Mouse (Mus musculus) CD4-positive helper T cell, adult 2 months (primary cell): Measurements from ENCODE around the gene Oaz2.

ENCODE experiments used
- DNase-seq: peaks from one replicate; pipeline ENCODE4 v3.0.0-alpha.2; 2012; ENCODE audit warnings: low read depth, missing footprints, low spot score

The Oaz2 gene

DNA sequence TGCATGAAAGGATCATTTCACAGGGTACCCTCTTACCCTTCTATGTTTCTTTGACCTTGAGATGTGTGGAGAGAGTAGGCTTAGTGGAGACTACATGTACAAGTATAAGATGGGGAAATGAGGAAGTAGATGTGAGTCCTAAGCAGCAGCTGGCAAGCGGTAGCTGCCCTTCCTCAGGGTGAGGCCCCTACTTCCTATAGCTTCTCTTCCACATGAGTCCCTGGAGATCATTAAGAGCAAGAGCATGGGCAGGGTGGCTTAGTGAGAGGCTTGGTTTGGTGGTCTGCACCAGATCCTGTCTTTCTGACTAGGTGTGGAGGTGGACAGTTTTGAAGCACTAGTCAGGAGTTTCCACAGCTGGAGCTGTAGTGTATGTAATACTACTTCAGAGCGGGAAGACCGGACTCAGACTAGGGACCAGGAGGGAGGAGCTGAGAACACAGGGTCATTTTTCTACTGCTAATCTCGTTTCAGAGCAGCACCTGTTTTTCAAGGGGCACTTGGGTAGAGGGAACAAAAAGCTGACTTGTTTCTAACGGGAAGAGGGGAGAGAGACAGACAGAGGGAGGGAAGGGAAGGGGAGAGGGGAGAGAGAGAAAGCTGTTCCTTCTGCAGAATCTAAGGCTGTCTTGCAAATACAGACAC lies 25.3 kb downstream of the Oaz2 start:
- no peak for DNase-seq

DNA sequence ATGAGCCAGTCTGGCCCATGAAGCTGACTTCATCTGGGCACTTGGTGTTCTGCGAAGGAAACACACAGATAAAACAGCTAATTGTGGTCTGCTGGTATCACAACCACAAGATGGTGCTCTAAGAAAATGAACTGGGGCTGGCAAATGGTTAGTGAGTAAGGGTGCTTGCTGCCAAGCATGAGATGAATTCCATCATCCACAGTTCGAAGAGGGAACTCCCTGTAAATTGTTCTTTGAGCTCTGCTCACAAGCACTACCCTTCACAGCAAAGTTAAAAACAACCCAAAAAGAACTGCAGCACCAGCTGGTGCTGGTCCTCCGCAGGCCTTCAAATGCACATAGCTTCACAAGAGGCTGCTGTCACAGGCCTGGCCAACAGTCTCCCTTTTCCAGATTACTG lies 27.8 kb downstream of the Oaz2 start:
- DNase-seq, result no peak

DNA sequence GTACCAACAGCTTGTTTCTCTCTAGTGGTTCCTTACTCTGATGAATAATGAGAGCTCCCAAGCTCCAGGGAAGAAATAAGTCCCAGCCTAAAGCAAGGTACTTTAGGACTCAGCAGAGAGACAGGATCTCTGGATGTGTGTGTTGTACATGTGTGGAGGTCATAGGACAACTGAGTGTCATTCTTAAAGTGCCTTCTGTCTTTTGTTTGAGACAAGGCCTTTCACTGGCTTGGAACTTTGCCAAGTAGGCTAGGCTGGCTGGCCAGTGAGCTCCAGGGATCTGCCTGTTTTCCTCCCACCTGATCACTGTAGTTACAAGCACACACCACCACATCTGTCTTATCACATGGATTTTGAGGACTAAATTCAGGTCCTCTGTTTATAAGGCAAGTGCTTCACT lies 28.5 kb downstream of the Oaz2 start:
- no peak for DNase-seq

DNA sequence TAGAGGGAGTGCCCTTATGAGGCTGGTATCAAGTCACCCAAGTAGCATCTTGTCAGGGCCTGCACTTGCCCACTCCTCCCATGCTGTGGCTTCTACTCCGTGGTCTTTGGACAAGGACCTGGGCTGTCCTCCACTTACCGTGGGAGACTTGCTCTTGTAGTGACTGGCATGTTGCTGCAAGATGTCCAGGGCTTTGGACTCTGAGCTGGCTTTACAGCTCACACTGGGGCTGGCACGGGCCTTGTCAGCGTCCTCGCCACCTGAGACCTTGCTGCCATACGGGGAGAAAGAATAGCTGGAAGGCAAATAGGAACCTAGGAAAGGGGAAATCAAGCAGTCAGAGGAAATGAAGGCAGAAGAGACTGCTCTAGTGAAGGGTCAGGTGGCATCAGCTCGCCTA lies 29.6 kb downstream of the Oaz2 start:
- DNase-seq, result no peak

DNA sequence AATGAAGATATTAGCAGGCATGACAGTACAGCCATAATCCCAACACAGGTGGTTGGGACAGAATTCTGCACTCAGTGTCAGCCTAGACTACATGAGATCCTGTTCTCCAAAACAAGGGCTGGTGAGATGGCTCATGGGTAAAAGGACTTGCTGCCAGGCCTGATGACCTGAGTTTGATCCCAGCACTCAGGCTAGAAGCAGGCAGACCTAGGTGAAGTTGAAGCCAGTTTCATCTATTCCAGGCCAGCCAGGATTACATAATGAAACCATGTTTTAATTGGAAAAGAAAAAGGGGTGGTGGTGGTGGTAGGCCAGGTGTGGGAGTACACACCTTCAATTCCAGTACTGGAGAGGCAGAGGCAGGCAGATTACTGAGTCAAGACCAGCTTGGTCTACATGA lies 30.2 kb downstream of the Oaz2 start:
- DNase-seq, result no peak

DNA sequence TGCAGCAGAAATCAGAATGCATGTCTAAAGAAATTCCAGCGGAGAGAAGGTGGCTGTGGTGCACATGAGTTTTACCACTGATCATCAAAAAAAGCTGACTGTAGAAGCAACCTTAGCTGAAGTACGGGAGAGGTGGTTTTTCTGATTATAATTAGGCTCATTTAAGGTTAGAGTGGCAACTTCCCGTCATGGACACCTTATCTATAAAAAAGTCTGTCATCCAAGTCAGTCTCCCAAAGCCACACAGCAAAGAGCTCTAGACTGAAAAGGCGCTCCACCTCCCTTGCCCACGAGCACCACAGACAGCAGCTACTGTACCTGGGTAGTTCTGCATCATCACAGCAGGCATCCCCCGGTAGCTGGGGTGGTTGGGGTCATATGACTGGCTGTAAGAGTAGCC lies 32.7 kb downstream of the Oaz2 start:
- DNase-seq, result no peak

DNA sequence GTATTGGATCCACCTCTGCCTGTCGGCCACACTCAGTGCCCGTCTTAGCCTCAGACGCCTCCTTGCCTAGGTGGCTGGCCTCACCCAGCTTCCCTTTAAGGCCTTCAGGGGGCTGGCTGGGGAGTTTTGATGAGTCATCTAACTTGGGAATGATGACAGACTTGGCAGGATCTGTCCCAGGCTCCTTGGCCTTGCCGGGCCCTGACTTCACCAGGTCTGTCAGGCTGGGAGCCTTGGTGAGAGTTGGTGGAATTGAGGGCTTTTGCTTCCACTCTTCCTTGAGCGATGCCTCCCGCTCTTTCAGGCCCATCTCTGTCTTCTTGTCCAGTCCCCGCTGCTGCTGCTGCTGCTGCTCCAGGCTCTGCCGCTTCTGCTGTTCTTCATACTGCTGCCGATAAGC lies 34.5 kb downstream of the Oaz2 start:
- no peak for DNase-seq

DNA sequence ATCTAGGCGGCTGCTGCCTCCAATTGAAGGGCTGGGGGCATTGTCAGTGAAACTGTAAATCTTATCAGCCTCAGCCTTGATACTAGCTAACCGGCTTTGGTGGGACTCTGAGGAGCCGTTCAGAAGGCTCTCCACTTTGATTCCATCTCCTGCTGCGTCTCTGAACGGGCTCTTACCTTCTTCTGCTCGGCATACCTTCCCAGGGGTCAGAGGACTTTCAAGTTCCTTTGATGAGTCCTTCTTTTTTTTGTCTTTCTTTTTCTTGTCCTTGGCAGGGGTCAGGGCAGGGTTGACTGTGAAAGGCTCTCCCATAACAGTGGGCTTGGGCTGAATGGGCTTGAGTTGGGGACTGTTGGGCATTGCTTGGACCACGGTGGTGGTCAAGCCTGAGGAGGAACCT lies 35.4 kb downstream of the Oaz2 start:
- no peak for DNase-seq

DNA sequence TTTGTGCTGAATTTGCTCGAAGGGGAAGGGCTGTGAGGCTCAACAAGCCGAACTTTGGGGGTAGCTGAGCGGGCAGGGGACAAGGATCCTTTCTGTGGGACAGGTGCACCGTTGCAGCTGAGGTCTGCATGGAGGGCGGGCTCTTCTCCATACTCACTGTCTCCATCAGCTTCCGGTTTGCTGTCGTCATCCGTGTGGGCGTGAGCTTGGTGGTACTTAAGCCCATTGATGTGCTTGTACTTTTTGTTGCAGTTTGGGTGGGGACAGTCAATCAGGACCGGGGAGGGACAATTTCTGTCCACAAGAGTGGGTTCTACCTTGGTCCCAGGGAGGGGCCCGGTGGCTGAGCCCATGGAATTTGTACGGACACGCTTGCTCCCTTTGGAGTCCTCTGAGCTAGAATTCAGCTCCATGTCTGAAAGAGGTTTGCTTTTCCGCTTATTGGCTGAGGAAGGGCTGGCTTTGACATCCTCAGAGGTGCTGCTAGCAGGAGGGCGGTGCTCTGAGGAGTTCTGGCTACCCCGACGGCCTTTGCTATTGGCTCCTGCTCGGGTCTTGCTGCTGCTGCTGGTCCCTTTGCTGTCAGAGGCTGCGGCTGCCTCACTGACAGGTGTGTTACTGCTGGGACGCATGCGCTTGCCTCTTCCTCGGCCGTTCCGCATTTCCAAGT lies 36.3 kb downstream of the Oaz2 start:
- no peak for DNase-seq

DNA sequence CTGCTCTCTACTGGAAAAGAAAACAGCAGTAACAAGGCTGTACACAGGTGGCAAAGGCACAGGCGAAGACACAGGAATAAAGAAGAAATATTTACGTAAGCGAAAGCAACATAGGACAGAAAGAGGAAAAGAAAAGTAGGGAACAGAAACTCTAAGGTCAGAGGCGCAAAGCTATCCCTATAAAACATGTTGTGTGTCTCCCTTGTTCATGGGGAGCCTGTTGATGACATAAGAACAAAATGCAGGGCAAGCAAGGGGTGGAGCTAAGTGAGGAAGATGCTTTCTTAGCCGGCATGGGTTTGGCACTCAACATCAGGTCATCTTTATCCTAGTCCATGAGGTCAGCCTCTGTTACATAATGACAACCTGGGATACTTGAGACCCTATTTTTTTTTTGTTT lies 50.4 kb downstream of the Oaz2 start:
- DNase-seq, result no peak

DNA sequence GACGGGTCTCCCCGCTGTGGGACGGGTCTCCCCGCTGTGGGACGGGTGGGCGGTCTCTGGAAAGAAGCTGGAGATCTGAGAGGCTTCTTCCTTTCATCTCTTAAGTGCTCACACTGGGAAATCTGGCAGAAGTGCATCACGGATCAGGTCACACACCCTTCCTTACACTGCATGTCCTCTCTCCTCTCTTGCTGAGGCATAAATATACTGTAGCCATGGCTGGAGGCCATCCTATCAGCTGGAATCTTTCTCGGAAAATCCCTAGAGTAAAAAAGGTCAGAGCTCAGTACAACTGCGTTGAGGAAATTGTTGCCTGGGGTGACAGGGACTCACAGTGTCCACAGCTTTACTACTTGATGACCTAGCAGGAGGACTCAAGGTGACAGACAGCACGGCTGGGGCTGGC lies 53.4 kb downstream of the Oaz2 start:
- DNase-seq, result no peak

DNA sequence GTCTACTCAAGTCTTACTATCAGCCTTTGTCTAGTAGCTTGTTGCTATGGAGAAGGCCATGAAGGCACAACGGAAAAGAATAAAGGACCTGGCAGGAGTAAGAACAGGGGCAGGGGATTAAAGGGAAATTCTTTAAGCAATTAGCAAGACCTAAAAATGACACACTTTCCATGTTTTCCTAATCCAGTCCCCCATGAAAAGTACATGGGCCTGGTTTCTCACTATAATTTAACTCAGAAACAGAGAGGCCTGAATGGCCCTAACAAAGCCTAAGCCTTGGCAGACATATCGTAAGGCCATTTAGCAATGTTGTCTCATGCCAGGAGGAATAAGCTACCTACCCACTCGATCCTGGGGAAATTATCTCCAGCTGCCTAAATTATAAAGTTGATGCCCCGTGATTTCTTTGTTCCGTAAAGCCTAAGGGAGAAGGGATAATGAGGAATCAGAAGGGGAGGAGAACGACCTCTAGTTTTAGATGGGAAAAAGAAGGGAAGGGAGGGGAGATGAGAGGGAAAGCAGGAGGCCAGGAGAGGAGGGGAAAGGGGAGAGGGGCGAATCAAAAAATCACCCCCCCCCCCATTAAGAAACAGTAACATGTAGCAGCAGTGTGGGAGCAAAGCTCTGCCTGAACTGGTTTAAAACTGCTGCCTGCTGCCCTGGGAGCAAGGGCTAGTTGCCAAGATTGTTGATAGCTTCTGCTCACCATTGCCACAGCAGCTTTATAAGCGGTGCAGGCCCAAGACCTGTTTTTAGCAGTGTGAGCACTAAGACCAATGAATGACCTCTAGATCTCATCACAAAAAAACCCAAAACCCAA lies 56.9 kb downstream of the Oaz2 start:
- no peak for DNase-seq

DNA sequence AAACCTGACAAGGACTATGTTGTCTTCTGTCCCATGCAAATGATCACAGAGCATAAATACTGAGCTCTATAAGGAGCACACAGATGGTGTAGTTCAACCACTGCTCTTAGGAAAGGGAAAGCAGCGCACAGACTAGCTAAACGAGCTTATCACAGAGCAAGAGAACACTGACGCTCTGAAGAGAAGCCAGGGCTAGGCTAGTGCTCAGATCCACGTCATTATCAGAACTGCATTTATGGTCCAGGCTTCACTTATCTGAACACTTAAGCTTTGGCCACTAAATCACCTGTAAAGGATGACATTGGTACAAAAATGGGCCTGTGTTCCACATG lies 57.5 kb downstream of the Oaz2 start:
- no peak for DNase-seq

DNA sequence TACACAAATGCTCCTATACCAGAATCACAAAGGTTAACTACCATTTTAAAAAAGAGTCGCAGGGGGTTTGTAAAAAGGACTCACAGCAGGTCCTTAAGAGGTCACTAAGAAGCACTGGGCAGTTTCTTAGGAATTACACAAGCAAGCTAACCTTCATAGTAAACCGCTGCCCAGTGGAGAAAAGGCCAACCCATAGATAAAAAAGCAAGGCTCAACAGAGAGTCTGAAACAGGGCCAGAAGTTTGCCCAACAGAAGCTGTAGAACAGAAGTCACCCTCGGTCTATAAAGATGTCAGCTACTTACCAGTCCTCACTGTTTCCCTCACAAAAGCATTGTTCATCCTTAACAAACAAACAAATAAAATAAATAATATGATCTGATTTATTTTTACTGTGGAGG lies 58.6 kb downstream of the Oaz2 start:
- DNase-seq, result no peak

DNA sequence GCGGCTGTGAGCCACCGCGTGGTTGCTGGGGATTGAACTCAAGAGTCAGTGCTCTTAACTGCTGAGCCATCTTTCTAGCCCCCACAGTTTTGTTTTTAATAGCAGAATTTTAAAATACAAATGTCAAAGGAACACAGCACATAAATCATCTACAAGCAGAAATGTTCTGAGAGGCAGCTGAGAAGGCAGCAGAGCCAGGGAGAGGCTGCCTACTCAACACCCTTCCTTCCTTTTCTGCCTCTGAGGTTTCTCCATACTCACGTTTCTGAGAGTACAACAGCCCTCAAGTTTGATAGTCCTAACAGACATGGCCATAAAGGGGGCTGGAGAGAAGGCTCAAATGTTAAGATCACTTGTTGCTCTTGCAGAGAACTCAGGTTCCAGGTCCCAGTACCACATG lies 59.7 kb downstream of the Oaz2 start:
- DNase-seq, result no peak

DNA sequence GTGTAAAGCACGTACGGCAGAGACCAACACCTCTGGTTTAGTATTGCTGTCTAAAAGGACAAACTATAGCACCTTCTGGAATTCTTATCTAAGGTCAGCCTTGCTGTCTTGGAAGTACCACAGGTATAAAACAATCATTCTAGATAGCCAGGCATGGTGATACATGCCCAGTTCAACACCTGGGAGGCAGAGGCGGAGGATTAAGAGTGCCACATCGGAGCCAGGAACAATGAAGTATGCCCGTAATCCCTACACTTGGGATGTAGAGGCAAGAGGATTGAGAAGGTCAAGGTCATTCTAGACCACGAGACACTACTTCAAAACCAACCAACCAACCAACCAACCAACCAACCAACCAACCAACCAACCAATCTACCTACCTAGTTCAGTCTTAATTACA lies 60.8 kb downstream of the Oaz2 start:
- no peak for DNase-seq

DNA sequence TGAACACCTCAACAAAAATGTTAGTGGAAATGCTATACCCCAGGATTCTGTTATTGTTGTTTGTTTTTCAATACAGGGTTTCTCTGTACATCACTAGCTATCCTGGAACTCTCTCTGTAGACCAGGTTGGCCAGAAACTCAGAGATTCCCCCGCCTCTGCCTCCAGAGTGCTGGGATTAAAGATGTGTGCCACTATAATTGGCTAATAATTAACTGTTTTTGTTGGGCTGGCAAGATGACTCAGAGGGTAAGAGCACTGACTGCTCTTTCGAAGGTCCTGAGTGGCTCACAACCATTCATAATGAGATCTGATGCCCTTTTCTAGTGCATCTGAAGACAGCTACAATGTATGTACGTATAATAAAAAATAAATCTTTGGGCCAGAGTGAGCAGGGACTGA lies 67.1 kb downstream of the Oaz2 start:
- no peak for DNase-seq
